Mouse (Mus musculus): ENCODE data around the gene Ptprk.

- TF ChIP-seq EP300 (IDR thresholded peaks at IDR 0.05; ENCODE audit: low read depth), result no peak
- TF ChIP-seq CTCF (IDR thresholded peaks at IDR 0.05; ENCODE audit: low read depth), result no peak
Measured at GRCm38 (mm10) chr10:28464766-28465548, 390.3 kb downstream of the Ptprk start.
